Mouse (Mus musculus) gastrocnemius, postnatal 25 days (tissue): ENCODE measurements around the gene Satb1. TPM values are rescaled to one million over a fixed set of nuclear protein-coding genes. Genes with fewer than 3 reads are reported as not detected.

ENCODE experiments used
- DNase-seq: peaks from one replicate; pipeline ENCODE4 v3.0.0; 2022
- total RNA-seq, 2 experiments: library from RNA; stranded (reverse); gene quantifications; 1 replicate in 1 of 2; 2 replicates in 1 of 2; pipeline ENCODE4 v1.2.3; 2021

The Satb1 gene
- total RNA-seq, 2 experiments from 2014 or later: 64.0 to 78.8 TPM

DNA sequence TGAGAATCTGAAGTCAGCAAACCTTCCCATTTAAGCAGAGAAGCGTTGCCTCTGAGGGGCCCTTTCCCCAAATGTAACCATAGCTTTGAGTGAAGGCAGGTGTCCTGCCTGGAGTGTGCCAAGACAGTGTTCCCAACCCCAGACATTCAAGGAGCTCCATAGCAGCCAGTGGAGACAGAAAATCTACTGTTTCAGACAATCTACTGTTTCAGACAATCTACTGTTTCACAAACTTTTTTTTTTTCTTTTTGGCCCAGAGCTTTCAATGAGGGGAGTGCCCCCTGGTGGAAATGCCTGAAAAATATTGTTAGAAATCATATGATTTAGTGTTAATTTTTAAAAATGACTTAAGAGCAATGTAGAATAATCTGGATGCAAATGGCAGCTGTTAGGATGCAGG, 55.3 kb downstream of the Satb1 start:
- no peak for DNase-seq

DNA sequence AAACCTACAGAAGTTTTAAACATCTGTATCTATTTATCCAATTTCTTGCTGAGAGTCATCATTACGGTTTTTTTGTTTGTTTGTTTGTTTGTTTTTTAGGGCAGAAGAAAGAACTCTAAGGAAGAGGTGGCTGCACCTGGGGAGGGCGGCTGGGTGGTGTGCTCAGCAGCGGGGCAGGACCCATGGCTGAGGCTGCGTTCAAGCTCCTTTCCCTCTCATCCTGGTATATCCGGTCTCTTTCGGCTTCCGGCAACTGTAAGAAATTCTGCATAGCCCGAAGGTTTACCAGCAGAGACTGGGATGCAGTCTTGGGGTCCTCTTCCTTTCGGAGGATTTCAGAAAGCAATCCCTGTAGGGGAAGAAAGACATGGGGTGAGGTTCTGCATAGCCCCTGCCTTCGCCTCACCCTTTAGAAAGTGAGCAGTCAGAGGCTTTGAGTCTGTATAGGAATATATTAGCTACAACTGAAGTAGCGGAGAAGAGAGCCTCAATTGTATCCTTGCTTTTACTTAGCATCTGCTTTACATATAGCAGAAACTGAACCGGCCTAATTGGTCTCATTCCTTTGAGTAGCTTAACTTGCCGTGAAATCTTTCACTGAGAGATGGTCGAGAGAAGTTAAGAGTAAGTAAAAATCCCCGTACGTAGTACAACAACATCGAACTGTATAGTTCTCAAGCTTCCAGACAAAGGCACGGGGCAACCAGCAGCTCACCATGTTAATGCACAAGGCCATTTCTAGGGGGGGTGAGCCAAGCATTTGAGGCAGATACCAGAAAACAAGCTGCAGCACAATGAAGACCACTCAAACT, 57.8 kb downstream of the Satb1 start:
- DNase-seq: no peak

DNA sequence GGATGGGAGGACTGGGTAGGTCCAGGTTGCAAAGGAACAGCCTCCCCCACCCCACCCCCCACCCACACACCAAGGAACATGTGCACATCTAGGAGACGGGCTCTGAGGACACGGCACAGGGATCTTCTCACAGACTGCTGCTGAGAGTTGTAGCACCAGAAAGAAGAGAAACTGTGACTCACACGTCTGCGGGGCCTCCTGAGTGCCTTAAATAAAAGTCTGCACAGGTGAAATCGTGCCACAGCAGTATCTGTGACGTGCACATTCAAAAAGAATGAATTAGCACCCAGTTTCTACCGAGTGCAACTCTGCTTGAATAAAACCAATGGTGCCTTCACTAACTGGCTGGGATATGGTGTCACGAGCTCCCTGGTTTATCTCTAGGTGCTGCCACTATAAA, 69.5 kb downstream of the Satb1 start:
- DNase-seq: no peak

DNA sequence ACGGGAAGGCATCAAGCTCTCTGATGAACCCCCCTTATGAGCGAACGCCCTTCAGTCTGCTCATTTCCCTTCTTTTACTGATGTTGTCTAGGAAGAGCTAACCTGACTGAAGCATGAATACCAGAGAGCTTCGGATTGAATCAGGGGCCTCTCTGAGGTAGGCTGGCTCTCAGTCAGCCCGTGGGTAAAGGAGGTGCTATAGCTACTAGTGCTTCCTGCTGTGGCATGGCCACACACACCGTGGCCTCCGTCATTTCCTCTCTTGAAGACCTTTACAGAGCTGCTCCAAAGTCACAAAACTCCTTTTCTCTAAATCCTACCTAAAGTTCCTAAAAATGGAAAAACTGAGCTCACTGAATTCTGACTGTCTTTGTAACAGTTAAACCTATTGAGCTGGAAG, 70.6 kb downstream of the Satb1 start:
- no peak for DNase-seq

DNA sequence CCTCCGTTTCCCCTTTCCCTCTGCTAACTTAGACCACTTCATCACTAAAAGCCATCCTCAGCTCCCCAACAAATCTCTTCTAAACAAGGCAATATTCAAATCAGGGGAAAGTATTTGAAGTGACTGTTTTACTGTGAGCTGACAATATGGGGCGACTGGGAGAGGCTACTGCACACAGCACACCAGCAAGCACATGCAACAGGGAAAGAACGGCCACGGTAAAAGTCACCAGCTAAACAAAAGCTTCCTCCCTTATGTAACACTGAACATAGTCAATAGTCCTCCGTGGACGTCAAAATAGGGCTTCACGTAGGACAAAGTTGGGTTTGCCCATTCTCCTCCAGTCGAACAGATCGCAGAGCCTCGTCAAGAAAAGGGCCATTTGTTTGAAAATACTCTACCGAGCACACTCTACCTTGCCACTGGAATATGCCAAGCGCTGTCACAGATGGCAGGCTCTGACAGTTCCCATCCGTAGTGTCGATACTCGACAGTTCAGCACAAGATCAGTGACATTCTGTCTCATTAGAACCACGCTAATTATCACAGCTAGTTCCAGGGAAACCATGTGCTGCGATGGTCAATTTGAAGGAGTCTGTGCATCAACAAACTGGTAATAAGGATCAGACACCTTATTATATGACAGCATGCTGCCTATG, 72.0 kb downstream of the Satb1 start:
- no peak for DNase-seq

DNA sequence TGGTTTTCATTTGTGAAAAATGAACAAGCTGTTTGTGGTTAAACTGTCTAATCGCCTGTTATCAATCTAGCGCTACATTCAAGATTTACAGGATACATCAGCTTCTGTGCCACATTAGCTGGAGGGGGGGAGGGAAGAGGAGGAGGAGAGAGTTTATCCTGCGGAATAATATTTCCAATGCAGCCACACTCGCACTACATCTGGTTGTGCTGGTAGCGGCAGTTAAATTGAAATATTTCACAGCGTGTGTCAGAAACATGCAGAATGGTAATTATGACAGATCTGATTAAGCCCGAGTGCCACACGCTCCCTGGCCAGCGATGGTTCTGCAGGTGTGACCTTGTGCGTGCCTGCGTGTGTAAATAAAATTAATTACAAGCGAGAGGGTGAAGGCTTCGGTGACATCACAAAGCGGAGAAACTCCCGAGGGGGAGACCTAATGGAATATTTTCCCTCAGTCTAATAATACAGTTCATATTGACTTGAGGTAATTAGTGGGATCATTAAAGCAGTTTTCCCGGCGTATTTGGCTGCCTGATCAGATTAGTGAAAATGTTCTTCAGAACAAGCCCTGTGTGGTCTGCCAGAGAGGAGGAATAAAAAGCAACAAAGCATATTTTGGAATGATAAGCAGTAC, 72.7 kb downstream of the Satb1 start:
- no peak for DNase-seq

DNA sequence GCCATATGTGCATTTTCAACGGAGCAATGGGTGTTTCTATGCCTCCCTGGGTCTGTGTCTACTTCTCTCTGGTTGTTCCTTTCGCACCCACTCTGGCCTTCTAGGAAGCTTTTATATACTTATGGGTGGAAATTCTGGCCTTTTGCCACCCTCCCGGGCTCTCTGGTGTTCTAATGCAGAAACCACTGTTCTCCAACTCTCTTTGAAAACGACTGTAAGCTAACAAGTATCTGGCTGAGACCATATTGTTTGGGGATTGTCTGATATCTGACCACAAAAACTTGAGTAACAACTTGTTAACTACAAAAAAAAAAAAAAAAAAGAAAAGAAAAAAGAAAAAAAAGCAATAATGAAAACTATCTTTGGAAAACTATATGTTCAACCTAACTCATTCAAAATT, 73.6 kb downstream of the Satb1 start:
- no peak for DNase-seq

DNA sequence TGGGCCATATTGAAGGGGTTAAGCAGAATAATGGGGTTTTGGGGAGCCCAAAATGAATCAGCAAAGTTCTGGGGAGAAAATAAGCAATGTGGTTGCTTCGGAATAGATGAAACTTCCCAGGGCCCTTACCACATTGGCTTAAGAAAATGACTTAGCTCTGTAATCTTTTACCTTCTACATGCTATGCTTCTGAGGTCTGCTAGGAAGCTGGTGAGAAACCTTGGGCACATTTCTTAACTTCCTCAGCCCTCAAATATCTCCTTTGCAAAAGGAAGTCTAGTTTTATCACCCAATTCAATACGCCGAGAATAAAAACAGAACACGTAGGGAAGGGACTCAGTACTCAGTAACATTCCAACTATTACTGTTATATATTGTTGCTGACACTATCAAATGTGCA, 80.9 kb downstream of the Satb1 start:
- no peak for DNase-seq

DNA sequence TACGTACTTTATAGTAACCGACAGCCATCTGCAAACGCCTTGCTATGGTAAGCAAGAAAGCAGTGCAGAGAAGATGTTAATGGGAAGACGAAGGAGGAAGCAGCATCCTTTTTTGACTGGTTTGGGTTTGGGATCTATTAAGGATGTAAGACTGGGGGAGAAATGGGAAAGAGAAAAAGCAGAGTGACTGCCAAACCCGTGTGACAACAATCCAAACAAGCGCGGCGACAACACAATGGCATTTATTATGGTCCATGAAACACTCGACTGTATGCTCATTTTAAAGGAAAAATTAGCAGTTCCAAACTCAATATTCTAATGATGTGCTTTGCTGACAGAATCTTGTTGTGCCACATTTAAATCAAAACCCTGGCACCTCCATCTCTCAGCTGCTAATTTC, 85.9 kb downstream of the Satb1 start:
- DNase-seq: no peak

DNA sequence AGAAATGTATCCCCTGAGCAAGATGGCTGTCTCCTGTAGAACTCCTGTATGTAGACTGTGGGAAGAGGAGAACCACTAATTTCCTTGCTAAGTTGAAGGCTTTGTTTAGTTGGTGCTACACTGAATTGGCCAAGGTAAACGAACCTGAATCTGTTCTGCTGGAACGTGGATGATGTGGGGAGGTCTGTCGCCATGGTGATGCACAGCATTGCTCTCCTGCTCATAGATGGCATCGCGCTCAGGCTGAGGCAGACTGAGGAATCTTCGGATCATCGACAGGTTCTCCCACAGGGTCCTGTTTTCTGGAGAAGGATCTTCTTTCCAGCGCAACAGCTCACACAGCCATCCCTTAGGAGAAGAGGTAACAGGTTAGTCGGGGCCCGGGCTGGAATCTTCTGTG, 90.6 kb downstream of the Satb1 start:
- DNase-seq: no peak

DNA sequence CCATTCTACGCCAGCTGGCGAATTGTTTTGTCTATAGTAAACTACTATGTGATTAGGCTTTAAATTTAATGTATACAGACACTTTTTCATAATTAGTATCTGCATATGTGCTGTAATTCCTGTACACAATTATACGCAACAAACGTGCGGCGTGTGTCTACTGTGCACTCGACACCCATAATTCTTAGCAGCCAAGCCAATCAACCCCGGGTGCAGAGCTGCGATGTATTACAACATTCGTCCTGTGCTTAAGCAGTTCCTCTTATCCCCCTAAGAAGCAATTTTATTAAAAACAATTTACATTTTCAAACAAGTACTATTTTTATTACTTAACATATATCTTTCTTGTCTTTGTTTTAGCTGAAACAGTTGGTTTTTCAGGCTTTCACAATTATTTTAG, 92.0 kb downstream of the Satb1 start:
- DNase-seq: no peak

DNA sequence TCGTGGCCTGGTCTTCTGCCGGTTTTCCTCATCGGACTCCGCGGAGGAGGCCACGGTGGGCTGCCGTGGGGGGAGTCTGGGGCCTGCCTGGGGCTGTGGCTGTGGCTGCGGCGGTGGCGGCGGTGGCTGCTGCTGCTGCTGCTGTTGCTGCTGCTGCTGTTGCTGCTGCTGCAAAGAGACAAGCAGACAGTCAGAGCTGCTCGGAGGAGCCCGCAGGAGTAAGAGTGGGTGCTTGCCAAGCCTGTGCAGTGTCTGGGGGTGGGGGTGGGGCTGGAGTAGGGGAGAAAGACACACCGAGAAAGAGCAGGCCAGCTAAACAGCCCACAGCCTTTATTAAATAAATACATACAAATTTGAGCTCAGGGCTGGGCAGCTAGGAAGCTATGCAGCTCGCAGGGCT, 92.8 kb downstream of the Satb1 start:
- no peak for DNase-seq

DNA sequence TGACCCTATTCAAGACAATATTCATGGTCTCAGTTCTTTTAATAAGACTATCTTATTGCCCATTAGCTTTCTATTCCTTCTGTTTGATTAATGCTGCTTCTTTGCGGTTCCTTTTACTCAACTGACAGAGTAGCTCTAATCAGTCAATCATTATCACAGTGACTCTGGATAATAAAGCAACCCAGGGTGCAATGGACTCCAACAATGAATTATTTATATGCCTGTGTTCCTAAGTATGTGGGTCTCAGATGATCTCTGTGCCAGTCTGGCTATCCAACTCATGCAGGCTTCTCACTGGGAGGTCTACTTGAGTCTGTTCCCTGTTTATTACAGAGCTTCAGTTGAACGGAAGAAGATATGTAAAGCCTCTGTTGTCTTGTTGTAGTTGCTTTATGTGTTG, 108.6 kb downstream of the Satb1 start:
- no peak for DNase-seq

DNA sequence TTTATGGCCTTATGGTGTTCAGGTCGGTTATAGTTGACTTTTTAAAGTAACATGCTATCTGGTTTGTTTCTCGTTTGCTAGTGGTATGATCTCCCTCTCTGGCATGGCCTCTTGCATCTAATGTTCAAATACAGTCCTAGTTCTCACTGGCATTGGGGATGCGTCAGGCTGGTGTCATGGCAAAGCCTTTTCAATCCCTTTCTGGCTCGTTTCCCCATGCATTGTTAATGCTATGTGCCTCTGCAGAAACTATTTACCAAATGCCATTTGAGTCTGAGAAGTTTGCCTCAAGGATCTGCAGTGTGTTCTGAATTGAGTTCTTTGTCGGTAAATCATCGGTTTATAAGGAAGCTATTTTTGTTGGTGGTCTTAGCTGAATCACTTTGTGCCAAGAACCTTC, 137.4 kb downstream of the Satb1 start:
- DNase-seq: no peak

DNA sequence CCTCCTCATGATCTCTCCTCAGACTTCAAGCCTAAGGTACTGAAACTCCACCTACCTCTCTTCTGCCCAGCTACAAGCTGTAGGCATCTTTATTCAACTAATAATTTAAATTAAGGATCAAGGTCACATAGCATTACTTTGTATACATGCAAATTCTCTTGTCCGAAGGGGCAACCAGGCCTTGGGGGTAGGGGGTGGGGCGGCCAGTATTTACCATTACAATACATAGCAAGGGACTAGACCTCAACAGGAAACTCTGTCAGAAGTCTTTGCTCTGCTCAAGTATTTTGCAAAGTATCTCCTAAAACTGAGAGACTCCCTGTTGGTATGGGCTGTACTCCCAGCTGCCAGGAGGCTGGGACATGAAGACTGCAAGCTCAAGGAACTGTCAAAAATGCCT, 137.8 kb downstream of the Satb1 start:
- no peak for DNase-seq

DNA sequence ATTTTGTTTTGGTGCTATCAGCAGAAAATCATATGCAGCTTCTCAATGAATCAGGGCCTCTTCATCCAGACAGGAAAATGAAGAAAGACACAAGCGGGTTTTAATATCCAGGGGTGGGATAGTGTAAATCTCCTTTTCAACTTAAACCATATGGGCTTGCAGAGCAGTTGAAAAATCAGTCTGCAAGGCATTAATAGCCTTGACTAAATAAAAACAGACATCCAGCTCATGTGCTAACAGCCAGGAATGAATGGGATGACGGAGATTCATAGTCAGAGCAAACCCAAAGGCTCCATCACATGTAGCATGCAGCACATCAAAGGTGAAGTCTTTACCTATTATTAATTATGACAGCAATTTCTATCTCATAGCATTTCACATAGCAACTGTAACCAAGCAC, 142.6 kb downstream of the Satb1 start:
- DNase-seq: no peak

DNA sequence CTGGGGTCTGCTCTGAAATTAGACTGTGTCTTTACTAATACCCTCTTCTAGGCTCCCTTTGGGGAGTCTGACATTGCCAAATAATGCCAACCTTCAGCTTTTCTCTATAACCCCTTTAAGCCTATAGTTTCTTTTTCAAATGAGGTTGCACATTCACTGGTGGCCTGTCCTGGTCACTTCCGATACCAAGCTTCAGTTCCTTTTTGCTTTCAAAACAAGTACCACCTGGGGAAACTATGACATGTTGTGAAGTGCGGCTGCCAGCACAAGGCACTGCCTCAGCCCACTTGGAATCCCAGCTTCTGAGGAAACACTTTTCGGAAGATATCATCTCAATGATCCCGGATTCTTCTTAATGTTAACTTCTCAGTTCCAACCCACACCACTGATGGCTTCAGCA, 145.9 kb downstream of the Satb1 start:
- no peak for DNase-seq
